Mouse (Mus musculus) 3T3-L1 (cell line): ENCODE data around the gene Tbc1d22b.
A peak's percentile ranks its signal among the peaks of the same experiment; 100 is the strongest.

Source experiments
- DNase-seq: peaks from one replicate; pipeline ENCODE4 v3.0.0-alpha.2; 2015; ENCODE audit warnings: low read depth, low spot score

Gene Tbc1d22b

GRCm38 (mm10) chr17:29541419-29541818 lies 8.2 kb upstream of the Tbc1d22b start:
- peak; percentile 52 for DNase-seq

GRCm38 (mm10) chr17:29542831-29543690 lies 6.5 kb upstream of the Tbc1d22b start:
- no peak for DNase-seq

DNA sequence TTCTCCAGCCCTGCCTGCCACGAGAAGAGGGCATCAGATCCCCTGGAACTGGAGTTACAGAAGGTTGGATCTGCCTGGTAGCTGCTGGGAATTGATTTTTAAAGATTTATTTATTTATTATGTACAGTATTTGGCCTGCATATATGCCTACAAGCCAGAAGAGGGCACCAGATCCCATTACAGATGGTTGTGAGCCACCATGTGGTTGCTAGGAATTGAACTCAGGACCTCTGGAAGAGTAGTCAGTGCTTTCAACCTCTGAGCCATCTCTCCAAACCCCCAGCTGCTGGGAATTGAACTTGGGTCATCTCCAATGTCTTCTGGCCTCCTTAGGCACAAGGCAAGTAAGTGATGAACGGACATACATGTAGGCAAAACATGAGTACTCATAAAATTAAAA lies 5.5 kb upstream of the Tbc1d22b start:
- no peak for DNase-seq

- no peak for DNase-seq
These were observed 4.3 kb upstream of the Tbc1d22b start for GRCm38 (mm10) chr17:29545241-29545640.

- DNase-seq, result no peak
These were observed 1.1 kb upstream of the Tbc1d22b start for GRCm38 (mm10) chr17:29548494-29548893.

DNA sequence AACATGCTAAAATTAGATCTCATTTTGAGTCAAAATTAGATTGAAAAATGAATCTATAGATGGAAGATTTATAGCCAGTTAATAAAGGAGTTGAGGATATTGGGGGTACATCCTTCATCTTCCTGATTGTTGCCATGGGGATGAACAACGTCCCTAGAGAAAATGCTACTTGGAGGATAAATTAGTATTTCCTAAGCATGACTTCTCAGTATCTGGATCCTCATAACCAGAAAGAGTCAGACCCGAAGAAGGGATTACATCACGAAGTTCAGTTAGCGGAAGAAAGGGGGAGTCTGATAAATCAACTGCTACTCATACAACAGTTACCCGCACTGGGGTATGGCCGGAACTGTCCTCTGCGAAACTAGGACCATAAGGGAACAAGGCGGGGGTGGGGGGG lies 591 bp upstream of the Tbc1d22b start:
- peak; percentile 40 for DNase-seq

- DNase-seq, result no peak
These were observed 1.4 kb downstream of the Tbc1d22b start for GRCm38 (mm10) chr17:29551019-29551418.

GRCm38 (mm10) chr17:29552162-29552732 lies 2.7 kb downstream of the Tbc1d22b start, which contains the start of gene Tmem217:
Gene Tmem217, minus strand, starts transcription at chr17:29552385.
- no peak for DNase-seq

GRCm38 (mm10) chr17:29554176-29554575 lies 4.6 kb downstream of the Tbc1d22b start:
- no peak for DNase-seq

DNA sequence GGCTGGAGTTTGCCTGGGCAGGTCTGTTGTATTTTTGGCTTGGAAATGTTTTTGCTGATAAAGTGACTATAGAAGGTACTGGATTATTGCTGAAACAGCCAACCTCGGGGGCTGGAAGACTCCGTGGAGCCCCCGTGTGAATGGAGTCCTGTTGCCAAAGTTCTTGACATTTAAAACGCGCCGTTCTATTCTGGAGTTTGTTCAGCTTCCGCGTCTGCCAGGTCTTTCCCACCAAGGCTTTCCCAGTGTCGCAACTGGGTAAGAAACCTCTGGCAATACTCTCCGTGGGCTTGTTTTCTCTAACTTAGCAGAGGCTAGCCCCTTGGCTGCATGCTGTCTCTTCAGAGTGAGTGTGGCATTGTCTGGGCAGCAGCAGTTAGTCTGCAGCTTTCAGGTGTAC lies 6.9 kb downstream of the Tbc1d22b start:
- DNase-seq, result no peak

DNA sequence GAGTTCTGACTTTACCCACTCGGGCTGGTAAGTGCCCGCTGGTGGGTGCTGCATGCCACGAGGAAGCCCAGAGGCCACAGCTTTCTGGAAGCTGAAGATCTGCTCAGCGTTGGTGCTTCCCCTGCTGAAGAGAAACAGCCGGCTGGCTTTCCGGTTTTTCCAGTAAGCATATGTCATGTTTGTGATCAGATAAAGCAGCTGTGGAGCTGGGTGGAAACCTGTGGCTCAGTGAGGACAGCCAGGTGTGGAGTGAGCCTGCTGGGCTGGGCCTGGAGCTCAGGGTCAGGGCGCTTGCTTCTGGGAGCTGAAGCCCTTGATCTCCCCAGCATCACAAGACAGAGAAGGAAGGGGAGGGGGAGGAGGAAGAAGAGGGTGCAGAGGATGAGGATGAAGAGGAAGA lies 7.3 kb downstream of the Tbc1d22b start:
- no peak for DNase-seq

DNA sequence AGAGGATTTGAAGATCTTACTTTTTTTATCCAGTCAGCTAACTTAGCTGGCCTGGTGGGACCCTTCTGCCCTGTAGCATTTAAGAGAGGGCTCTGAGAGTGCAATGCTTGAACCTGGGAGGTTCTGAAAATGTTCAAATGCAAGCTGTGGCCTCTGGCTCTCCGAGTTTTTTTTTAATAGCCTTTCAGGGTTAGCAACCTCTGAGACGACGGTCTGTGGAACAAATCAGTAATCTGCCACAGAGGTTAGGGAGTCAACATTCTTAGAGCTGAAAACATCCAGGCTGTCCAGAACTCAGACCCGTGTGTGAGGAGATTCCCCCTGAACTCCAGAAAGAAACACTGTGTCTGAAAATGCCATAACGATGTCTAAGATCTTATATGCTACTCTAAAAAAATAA lies 8.9 kb downstream of the Tbc1d22b start:
- DNase-seq, result no peak

GRCm38 (mm10) chr17:29565521-29565920 lies 15.9 kb downstream of the Tbc1d22b start:
- no peak for DNase-seq

GRCm38 (mm10) chr17:29568435-29568834 lies 18.9 kb downstream of the Tbc1d22b start:
- DNase-seq, result no peak

- no peak for DNase-seq
These were observed 20.2 kb downstream of the Tbc1d22b start for GRCm38 (mm10) chr17:29569831-29570230.

DNA sequence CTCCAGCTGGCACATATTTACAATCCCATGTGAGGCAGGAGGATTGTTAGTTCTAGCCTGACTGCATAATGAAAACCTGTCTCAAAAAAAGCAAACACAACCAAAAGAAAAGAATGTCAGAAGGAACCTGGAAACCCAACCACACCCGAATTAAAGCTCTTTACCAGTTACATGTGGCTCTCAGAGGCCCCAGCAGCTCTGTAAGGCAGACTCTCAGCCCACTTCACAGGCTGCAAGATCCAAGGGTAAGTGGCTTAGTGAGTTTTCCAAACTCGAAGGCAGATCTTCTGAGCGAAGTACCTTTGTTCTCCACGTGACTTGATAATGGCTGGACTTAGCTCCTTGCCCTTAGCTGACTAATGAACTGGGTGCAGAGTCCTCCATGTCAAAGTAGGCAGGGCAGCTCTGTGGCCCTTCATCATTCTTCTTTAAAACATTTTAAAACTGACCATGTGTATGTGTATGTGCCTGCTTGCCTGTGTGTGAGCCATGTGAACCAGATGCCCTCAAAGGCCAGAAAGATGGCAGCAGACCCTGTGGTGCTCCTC lies 30.1 kb downstream of the Tbc1d22b start:
- no peak for DNase-seq

GRCm38 (mm10) chr17:29583569-29583968 lies 34.0 kb downstream of the Tbc1d22b start:
- DNase-seq, result no peak

GRCm38 (mm10) chr17:29584306-29584705 lies 34.7 kb downstream of the Tbc1d22b start:
- no peak for DNase-seq

DNA sequence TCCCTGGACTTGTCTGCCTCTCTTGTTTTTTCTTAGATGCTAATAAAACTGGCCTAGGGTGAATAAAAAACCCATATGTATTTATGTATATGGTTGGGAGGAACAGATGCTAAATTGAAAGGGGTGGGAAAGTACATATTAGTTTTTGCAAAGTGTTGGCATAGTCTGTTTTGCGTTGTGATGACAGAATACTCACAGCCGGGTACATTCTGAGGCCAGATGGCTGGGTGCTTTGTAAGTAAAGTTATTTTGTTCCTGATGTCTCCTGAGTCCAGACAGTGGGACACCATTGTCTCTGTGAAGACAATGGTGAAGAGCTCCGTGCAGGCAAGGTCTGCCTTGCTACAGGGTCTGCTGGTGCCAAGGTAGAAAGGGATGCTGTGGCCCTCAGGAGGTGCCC lies 35.2 kb downstream of the Tbc1d22b start:
- no peak for DNase-seq

GRCm38 (mm10) chr17:29585446-29585845 lies 35.9 kb downstream of the Tbc1d22b start:
- no peak for DNase-seq

GRCm38 (mm10) chr17:29586921-29587320 lies 37.3 kb downstream of the Tbc1d22b start:
- DNase-seq, result no peak

- DNase-seq, result no peak
These were observed 39.8 kb downstream of the Tbc1d22b start for GRCm38 (mm10) chr17:29589221-29589898.
